Mouse (Mus musculus) adrenal gland, adult 8-10 months (tissue): Measurements from ENCODE around the gene Eda. TPM values are rescaled to one million over a fixed set of nuclear protein-coding genes. Genes with fewer than 3 reads are reported as not detected.
A peak's percentile ranks its signal among the peaks of the same experiment; 100 is the strongest.

Experiments
- DNase-seq: peaks from one replicate; pipeline ENCODE4 v3.0.0; 2022
- total RNA-seq, 4 experiments: library from RNA; stranded (reverse); gene quantifications; 2 replicates each; pipeline ENCODE4 v1.2.4; 2022

The Eda gene
- 10 to 100 TPM in 2 of 4 experiments, 1 to 10 TPM in 2; 5.5 to 11.4 (median 9.2) TPM for total RNA-seq

GRCm38 (mm10) chrX:99975250-99975984 is at the start of gene Eda:
Gene Eda, plus strand, starts transcription at chrX:99975606.
- peak; percentile 81 for DNase-seq

GRCm38 (mm10) chrX:99961002-99961401 is 14.4 kb upstream of the Eda start:
- peak; percentile 2 for DNase-seq

GRCm38 (mm10) chrX:99970111-99970510 is 5.3 kb upstream of the Eda start:
- DNase-seq, result no peak

- DNase-seq, result no peak
These were observed 1.0 kb upstream of the Eda start for GRCm38 (mm10) chrX:99974381-99974780.

- no peak for DNase-seq
These were observed 603 bp upstream of the Eda start for GRCm38 (mm10) chrX:99974803-99975202.

- no peak for DNase-seq
These were observed 849 bp downstream of the Eda start for GRCm38 (mm10) chrX:99975985-99976924.

- DNase-seq, result no peak
These were observed 2.9 kb downstream of the Eda start for GRCm38 (mm10) chrX:99978354-99978753.

GRCm38 (mm10) chrX:99993434-99993833 is 18.0 kb downstream of the Eda start:
- no peak for DNase-seq

GRCm38 (mm10) chrX:99999342-99999741 is 23.9 kb downstream of the Eda start:
- no peak for DNase-seq

- no peak for DNase-seq
These were observed 143.0 kb downstream of the Eda start for GRCm38 (mm10) chrX:100118362-100118761.

- DNase-seq, result no peak
These were observed 219.9 kb downstream of the Eda start for GRCm38 (mm10) chrX:100195286-100195685.

GRCm38 (mm10) chrX:100313652-100314051 is 338.2 kb downstream of the Eda start:
- DNase-seq, result no peak

GRCm38 (mm10) chrX:100314172-100314902 is 338.9 kb downstream of the Eda start:
- DNase-seq, result no peak

GRCm38 (mm10) chrX:100340687-100341086 is 365.3 kb downstream of the Eda start:
- no peak for DNase-seq

- DNase-seq, result no peak
These were observed 369.0 kb downstream of the Eda start for GRCm38 (mm10) chrX:100344433-100344832.

- no peak for DNase-seq
These were observed 381.6 kb downstream of the Eda start for GRCm38 (mm10) chrX:100356974-100357373.

GRCm38 (mm10) chrX:100389887-100390286 is 414.5 kb downstream of the Eda start:
- DNase-seq, result no peak

GRCm38 (mm10) chrX:100392304-100392703 is 416.9 kb downstream of the Eda start:
- no peak for DNase-seq

- no peak for DNase-seq
These were observed 418.9 kb downstream of the Eda start for GRCm38 (mm10) chrX:100394223-100394861.

GRCm38 (mm10) chrX:100395026-100395425 is 419.6 kb downstream of the Eda start:
- DNase-seq, result peak; percentile 8

GRCm38 (mm10) chrX:100400900-100401299 is 425.5 kb downstream of the Eda start:
- no peak for DNase-seq

GRCm38 (mm10) chrX:100401657-100402056 is 426.3 kb downstream of the Eda start:
- no peak for DNase-seq
